Mouse (Mus musculus): ENCODE measurements around the gene 9530068E07Rik.

The 9530068E07Rik gene

DNA sequence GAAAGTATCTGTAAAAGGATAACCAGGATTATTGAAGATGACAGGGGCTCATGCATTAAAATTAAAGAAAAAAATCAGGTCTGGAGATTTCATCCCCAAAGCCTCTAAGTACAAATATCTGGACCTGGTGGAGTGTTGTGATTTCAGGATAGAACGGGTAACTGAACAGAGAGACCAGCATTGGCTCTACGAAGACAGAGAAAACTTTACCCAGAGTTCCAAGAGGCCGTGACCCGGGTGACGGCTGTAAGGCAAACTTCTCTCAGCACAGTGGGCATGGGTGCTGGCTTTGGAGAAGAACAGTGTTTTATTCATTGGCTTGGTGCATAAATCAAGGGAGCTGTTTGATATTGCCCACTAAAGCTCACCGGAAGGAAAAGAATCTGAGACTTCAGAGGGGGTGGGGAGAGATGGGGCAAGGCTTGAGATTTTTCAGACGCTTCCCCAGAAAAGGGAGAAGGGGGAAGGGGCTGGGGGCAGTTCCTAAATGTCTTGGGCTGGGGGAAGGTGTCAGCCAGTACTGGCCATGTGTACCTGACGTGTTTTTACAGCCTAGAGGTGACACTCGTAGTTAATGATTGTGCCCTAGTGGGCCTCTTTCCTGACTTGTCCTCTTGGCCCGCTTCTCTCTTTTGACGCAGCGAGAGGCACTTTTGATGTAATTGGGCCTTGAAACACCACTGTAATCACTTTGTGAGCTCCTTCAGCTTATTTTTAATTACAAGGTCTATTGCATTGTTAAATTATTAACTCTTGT is 24.2 kb downstream of the 9530068E07Rik start:
- CTCF ChIA-PET = interaction anchor here (0.5 kb wide), 1 partner anchor 106 kb away, joined by 3 read pairs; no protein-coding TSS in a partner anchor

DNA sequence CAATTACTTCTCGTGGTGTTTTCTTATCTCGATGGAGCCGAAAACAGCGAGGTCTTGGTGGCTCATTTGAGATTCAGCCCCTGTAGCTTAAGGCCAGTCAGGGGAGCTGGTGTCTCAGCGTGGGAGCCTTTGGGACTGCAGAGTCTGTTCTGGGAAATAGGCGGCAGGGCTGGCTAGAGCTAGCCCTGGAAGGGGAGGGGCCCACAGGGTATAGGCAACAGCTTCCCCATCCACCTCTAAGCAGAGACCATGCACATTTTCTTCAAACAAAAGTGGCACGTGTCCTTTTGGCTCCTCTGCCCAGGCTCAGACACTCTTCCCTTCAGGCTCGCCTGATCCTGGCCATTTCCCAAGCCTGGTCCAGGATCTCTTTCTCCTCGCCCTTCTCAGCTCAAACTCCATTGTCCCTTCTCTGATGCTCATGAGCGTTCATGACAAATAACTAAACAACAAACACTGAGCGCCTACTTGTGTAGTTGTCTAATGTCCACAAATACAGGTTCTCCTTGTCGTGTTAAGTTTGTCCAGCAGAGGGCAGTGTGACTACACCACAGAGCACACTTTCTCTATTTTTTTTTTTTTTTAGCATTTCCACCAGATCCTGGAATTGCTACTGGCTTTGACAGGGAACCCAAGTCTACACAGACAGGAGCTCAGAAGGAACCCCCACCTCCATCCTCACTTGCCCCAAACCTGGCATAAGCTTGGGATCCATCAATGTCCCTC is 25.0 kb downstream of the 9530068E07Rik start:
- CTCF ChIA-PET = interaction anchor here (0.5 to 0.8 kb wide), 4 partner anchors 15 to 1556 kb away, joined by 3 to 5 read pairs (median 3); no protein-coding TSS in a partner anchor

DNA sequence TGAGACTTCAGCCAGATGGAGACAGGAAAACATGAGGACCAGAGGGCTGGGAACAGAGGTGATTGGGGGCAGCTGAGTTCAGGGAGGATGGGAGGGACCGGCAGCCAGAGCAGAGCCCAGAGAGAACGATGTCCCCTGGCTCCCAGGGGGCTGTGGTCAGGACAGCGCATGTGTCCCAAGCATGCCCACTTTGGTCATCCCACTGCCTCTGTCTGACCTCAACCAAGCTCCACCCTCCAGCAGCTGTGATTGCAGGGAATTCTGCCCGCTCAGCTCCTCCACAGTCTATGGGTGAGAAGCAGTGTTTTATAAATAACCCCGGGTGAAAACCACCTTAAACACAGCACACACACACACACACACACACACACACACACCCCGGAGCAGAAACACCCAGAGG is 33.2 kb downstream of the 9530068E07Rik start:
- CTCF ChIA-PET = no interaction called here

DNA sequence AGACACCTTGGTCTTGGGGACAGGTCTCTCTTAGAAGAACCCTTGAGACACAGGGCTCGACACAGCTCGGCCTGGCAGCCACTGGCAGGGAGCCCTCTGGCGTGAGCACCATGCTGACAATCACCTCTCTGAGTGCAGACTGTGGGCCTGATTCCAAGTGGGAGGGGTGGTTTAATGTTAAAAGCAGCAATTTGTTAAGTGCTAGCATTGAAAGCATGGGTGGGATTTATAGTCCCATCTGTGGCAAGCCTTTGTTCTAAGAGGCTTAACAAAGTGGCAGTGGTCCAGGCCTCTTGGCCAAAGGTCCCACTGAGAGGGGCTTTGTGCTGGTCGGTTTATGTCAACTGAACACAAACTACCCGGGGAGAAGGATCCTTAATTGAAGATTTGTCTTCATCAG is 35.4 kb downstream of the 9530068E07Rik start:
- CTCF ChIA-PET = no interaction called here

DNA sequence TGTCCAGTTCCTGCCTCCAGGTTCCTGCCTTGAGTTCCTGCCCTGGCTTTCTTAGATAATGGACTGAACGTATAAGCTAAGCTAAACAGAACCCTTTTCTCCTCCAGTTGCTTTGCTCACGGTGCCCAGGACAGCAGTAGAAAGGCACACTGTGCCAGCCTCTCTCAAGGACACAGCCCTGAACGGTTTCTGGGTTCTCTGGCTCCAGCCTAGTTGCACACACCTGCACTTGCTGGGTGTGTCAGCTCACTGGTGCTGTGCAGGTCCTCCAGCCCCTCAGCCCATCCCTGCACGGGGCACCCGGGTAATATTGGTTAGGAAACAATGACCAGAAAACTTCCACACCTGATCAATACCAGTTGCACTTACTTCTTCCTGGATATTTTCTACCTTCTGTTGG is 35.9 kb downstream of the 9530068E07Rik start:
- CTCF ChIA-PET = interaction anchor here (0.6 kb wide), 1 partner anchor 51 kb away, joined by 3 read pairs; no protein-coding TSS in a partner anchor

DNA sequence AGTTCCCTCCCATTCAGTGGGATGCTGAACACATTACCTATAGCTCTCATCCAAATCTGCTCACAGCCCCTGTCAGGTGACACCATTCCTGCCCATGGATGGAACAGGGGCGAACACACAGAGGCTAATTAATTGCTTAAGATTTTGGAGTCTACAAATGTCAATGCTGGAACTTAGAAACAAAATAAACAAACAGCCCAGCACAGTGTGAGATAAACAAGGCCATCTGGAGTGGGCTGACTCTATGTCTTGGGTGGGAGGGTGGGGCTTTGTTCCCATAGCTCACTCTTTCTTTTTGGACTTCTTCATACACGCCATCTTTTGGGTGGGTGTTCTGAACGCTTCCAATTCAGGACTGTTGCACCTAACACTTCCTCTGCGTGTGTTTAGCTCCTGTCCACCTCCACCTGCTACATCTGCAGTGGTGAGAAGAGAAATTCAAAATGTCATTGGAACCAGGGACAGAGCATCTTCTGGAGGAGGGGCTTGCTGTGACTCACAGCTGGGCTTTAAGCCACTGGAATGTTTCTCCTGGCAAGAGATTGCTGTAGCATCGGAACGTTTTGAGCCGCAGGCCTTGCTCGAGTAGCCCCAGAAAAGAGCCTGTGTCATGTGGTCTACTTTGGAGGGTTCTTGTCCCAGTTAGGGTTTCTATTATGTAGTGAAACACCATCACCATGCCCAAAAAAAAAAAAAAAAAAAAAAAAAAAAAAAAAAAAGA is 37.0 kb downstream of the 9530068E07Rik start:
- CTCF ChIA-PET = no interaction called here

DNA sequence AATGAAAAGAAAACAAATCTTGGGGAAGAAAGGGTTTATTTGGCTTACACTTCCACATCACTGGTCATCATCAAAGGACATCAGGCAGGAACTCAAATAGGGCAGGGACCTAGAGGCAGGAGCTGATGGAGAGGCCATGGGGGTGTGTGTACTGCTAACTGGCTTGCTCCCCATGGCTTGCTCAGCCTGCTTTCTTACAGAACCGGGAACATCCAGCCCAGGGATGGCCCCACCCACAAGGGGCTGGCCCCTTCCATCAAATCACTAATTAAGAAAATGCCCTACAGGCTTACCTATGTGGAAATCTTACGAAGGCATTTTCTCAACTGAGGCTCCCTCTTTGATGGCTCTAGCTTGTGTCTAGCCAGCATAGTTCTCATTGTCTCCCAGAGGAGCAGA is 37.6 kb downstream of the 9530068E07Rik start:
- CTCF ChIA-PET = no interaction called here

DNA sequence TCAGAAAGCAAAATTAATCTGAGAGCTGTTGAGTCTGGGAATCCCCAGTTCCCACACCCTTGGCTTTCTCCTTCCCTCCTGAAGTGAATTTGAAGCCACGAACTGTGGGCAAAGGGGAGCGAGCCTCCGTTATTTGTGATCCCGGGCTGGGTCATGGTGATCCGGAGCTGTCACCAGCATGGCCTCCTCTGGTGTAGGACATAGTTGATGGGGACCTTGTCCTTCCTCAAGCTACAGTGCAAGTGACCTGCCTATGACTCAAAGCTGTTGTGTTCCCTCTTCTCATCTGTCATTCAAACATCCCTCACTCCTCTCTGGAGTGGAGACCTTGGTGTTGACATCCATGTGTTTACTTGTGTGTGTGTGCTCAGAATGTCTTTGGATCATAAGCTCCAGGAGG is 39.2 kb downstream of the 9530068E07Rik start:
- CTCF ChIA-PET = no interaction called here

DNA sequence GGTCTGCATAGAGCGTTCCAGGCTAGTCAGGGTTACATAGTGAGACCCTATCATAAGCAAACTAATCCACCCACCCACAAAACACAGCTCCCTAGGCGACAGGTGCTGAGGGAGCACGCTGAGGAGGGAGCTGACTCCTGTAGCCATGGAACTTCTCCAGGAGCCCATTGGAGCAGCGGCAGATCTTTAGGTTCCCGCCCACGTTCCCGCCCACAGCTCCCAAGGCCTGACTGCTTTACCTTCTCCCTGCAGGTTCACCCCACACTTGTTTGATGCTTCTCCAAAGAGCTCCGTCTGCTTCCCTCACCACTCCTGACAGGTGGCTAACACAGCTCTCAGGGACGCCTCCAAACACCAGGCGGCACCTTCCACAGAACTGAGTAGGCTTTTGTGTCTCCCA is 40.9 kb downstream of the 9530068E07Rik start:
- CTCF ChIA-PET = no interaction called here

DNA sequence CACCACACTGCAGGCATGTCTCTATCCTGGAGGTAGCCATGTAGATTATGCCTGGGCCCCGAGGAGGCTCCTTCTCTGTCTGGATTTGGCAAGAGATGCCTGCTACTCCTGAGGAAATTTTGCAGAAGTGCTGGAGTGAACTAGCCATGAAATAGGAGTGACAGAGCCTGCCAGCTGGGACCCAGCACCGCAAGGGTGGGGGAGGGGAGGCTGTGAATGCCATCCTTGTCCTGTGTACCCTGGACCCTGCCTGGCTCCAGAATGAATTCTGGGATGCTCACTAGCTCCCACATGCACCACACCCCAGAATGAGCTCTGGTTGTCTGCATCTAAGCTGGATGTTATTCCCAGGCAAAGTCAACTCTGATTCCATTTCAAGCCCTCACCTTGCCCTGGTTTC is 44.9 kb downstream of the 9530068E07Rik start:
- CTCF ChIA-PET = no interaction called here

DNA sequence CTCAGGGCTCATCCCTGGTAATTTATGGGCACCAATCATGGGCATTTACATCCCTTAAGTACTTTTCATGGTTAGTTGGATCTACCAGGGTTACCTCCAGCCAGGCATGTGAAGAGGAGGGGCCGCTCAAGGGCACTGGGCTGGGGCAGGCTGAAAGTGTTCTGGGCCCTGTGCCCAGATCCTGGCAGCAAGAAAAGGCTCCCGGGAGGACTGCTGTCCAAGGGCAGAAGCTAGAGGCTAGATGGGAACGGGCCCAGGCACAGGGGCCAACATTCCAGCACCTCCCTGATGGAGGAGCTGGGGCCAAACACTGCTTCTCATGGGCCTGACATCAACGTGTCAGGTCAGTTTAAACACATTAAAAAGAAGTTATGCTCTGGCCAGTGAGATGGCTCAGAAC is 51.0 kb downstream of the 9530068E07Rik start:
- CTCF ChIA-PET = no interaction called here

DNA sequence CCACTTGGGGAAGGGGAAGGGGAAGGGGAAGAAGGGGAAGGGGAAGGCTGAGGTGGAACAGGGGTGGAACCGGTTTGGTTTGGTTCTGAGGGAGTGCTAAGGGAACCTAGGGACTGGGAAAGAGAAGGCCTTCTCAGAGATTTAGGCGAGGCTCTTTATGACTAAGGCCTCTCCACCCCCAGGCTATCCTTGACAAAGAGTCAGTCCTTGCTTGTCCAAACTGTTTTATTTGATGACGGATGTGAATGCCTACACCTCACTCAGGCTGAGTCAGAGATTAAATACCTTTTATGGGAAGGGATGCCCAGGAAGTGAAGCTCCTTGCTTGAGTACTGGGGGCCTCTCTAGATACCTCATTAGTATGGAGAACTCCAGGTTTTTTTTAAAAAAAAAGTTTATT is 52.8 kb downstream of the 9530068E07Rik start:
- CTCF ChIA-PET = no interaction called here

DNA sequence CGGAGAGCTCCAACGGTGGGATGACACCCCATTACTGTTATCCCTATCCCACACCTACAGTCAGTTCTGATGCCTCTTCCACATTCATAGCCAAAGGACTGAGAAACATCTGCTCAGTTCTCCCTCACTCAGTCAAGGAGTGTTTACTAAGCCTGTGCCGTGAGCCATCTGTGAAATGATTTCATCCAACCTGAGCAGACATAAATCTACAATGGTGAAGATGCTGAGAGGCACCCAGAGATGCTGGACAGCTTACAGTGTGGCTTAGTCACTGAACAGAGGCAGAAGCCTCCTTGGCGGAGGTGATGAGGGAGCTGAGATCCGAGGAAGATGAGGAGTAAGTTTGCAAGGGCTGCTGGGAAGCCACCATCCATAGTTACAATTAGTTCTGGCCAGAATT is 62.1 kb downstream of the 9530068E07Rik start:
- CTCF ChIA-PET = no interaction called here
